Mouse (Mus musculus) MEL (cell line): ENCODE data around the gene Schip1. TPM values are rescaled to one million over a fixed set of nuclear protein-coding genes. Genes with fewer than 3 reads are reported as not detected.

ENCODE experiments used
- DNase-seq: peaks from one replicate; pipeline ENCODE4 v3.0.0; 2011; ENCODE audit warnings: low read depth, low spot score
- H3K27ac ChIP-seq: 2 replicates; pipeline ENCODE4 v1.5.1; 2012; ENCODE audit warnings: low read depth, mild to moderate bottlenecking, control low read depth, low read length, moderate library complexity; ENCODE audit not compliant: control insufficient read depth
- H3K27me3 ChIP-seq, 2 experiments: fragments of 150-350 bp in 1 of 2; sonication (generic) in 1 of 2; 2 replicates each; pipeline ENCODE4 v1.6.1; 2012; ENCODE audit warnings: low read length in 2 of 2, mild to moderate bottlenecking in 2 of 2, improper control_type of control experiment in 1 of 2, moderate library complexity in 1 of 2; ENCODE audit not compliant: insufficient read depth in 2 of 2, control insufficient read depth in 1 of 2
- H3K36me3 ChIP-seq, 2 experiments: 2 replicates each; pipeline ENCODE4 v1.6.1; 2012 to 2014; ENCODE audit warnings: low read length in 2 of 2, improper control_type of control experiment in 1 of 2, inconsistent platforms in 1 of 2, mild to moderate bottlenecking in 1 of 2; ENCODE audit not compliant: insufficient read depth in 2 of 2, control insufficient read depth in 1 of 2
- H3K4me1 ChIP-seq, 2 experiments: fragments of 150-350 bp in 1 of 2; sonication (generic) in 1 of 2; 2 replicates each; pipeline ENCODE4 v1.6.1; 2012; ENCODE audit warnings: low read length in 2 of 2, improper control_type of control experiment in 1 of 2, mild to moderate bottlenecking in 1 of 2; ENCODE audit not compliant: insufficient read depth in 2 of 2, control insufficient read depth in 1 of 2
- H3K4me3 ChIP-seq, 2 experiments: fragments of 150-350 bp in 1 of 2; sonication (generic) in 1 of 2; 2 replicates each; pipeline ENCODE4 v1.5.1; 2012; ENCODE audit warnings: low read depth in 2 of 2, low read length in 2 of 2, mild to moderate bottlenecking in 2 of 2, moderate library complexity in 2 of 2, control low read depth in 1 of 2, improper control_type of control experiment in 1 of 2; ENCODE audit not compliant: control insufficient read depth in 1 of 2, insufficient read depth in 1 of 2
- H3K79me2 ChIP-seq: 2 replicates; pipeline ENCODE4 v1.6.1; 2012; ENCODE audit warnings: mild to moderate bottlenecking, low read length, moderate library complexity; ENCODE audit not compliant: control insufficient read depth, poor library complexity, insufficient read depth
- H3K9ac ChIP-seq: 2 replicates; pipeline ENCODE4 v1.6.1; 2012; ENCODE audit warnings: low read depth, mild to moderate bottlenecking, control low read depth, low read length, moderate library complexity; ENCODE audit not compliant: control insufficient read depth, poor library complexity, severe bottlenecking
- H3K9me3 ChIP-seq: fragments of 150-350 bp; sonication (generic); replicated peaks from 2 replicates; pipeline ENCODE4 v1.6.1; 2012; ENCODE audit warnings: mild to moderate bottlenecking, low read length, improper control_type of control experiment, moderate library complexity; ENCODE audit not compliant: insufficient read depth
- BHLHE40 ChIP-seq: IDR thresholded peaks from 2 replicates; pipeline ENCODE4 v1.6.1; 2012; ENCODE audit warnings: low read depth, mild to moderate bottlenecking, inconsistent platforms, low read length, improper control_type of control experiment, borderline replicate concordance
- CHD1 ChIP-seq: IDR thresholded peaks from 2 replicates; pipeline ENCODE4 v1.6.1; 2012; ENCODE audit warnings: low read depth, mild to moderate bottlenecking, inconsistent platforms, low read length, improper control_type of control experiment
- CHD2 ChIP-seq: IDR thresholded peaks from 2 replicates; pipeline ENCODE4 v1.6.1; 2011; ENCODE audit warnings: low read length, improper control_type of control experiment
- CTCF ChIP-seq, 3 experiments: IDR thresholded peaks in 2 of 3; conservative IDR thresholded peaks in 1 of 3; 2 replicates each; pipeline ENCODE4 v1.5.1; 2011 to 2012; ENCODE audit warnings: low read length in 3 of 3, low read depth in 2 of 3, mild to moderate bottlenecking in 2 of 3, improper control_type of control experiment in 1 of 3, inconsistent platforms in 1 of 3, mixed read lengths in 1 of 3, moderate library complexity in 1 of 3; ENCODE audit not compliant: control insufficient read depth in 1 of 3, insufficient read depth in 1 of 3, poor library complexity in 1 of 3, severe bottlenecking in 1 of 3
- E2F4 ChIP-seq: IDR thresholded peaks from 2 replicates; pipeline ENCODE4 v1.6.1; 2011; ENCODE audit warnings: low read depth, low read length, improper control_type of control experiment, borderline replicate concordance
- EP300 ChIP-seq, 2 experiments: IDR thresholded peaks; 2 replicates each; pipeline ENCODE4 v1.6.1; 2011; ENCODE audit warnings: improper control_type of control experiment in 2 of 2, low read length in 2 of 2, low read depth in 1 of 2, mild to moderate bottlenecking in 1 of 2
- ETS1 ChIP-seq: IDR thresholded peaks from 2 replicates; pipeline ENCODE4 v1.6.1; 2012; ENCODE audit warnings: low read depth, mild to moderate bottlenecking, inconsistent platforms, low read length, improper control_type of control experiment, moderate library complexity
- GATA1 ChIP-seq: IDR thresholded peaks from 2 replicates; pipeline ENCODE4 v1.6.1; 2011; ENCODE audit warnings: low read depth, low read length, improper control_type of control experiment
- HCFC1 ChIP-seq: IDR thresholded peaks from 2 replicates; pipeline ENCODE4 v1.6.1; 2012; ENCODE audit warnings: low read depth, mild to moderate bottlenecking, inconsistent platforms, low read length, improper control_type of control experiment, moderate library complexity
- KAT2A ChIP-seq: conservative IDR thresholded peaks from 2 replicates; pipeline ENCODE4 v1.6.1; 2012; ENCODE audit warnings: low read depth, low read length, improper control_type of control experiment, inconsistent platforms
- MAFK ChIP-seq: IDR thresholded peaks from 2 replicates; pipeline ENCODE4 v1.6.1; 2011; ENCODE audit warnings: low read depth, mild to moderate bottlenecking, low read length, improper control_type of control experiment, borderline replicate concordance
- MAX ChIP-seq: IDR thresholded peaks from 2 replicates; pipeline ENCODE4 v1.6.1; 2011; ENCODE audit warnings: low read length, improper control_type of control experiment
- MEF2A ChIP-seq: IDR thresholded peaks from 2 replicates; pipeline ENCODE4 v1.6.1; 2014; ENCODE audit warnings: low read depth, mild to moderate bottlenecking, inconsistent platforms, low read length, improper control_type of control experiment; ENCODE audit not compliant: poor library complexity, insufficient replicate concordance, severe bottlenecking; ENCODE audit errors: extremely low read depth
- MYC ChIP-seq: IDR thresholded peaks from 2 replicates; pipeline ENCODE4 v1.6.1; 2011; ENCODE audit warnings: low read depth, mild to moderate bottlenecking, low read length, improper control_type of control experiment, moderate library complexity
- NELFE ChIP-seq: IDR thresholded peaks from 2 replicates; pipeline ENCODE4 v1.6.1; 2011; ENCODE audit warnings: low read depth, low read length, improper control_type of control experiment
- NRF1 ChIP-seq: IDR thresholded peaks from 2 replicates; pipeline ENCODE4 v1.6.1; 2014; ENCODE audit warnings: low read depth, mild to moderate bottlenecking, inconsistent platforms, low read length, improper control_type of control experiment, moderate library complexity; ENCODE audit not compliant: poor library complexity, insufficient read depth, severe bottlenecking
- POLR2AphosphoS2 ChIP-seq: IDR thresholded peaks from 2 replicates; pipeline ENCODE4 v1.6.1; 2011; ENCODE audit warnings: low read length, improper control_type of control experiment
- POLR2AphosphoS5 ChIP-seq: IDR thresholded peaks from 2 replicates; pipeline ENCODE4 v1.6.1; 2012; ENCODE audit warnings: low read depth, borderline replicate concordance, mild to moderate bottlenecking, inconsistent platforms, low read length, moderate library complexity, mixed read lengths
- RCOR1 ChIP-seq: IDR thresholded peaks from 2 replicates; pipeline ENCODE4 v1.6.1; 2012; ENCODE audit warnings: low read depth, mild to moderate bottlenecking, inconsistent platforms, low read length, improper control_type of control experiment
- SMC3 ChIP-seq: IDR thresholded peaks from 2 replicates; pipeline ENCODE4 v1.6.1; 2011; ENCODE audit warnings: low read depth, low read length, improper control_type of control experiment
- TAL1 ChIP-seq: IDR thresholded peaks from 2 replicates; pipeline ENCODE4 v1.6.1; 2012; ENCODE audit warnings: mild to moderate bottlenecking, inconsistent platforms, low read length, moderate library complexity, mixed read lengths
- TBP ChIP-seq: IDR thresholded peaks from 2 replicates; pipeline ENCODE4 v1.8.0; 2011; ENCODE audit warnings: low read depth, low read length, improper control_type of control experiment
- TCF12 ChIP-seq: IDR thresholded peaks from 2 replicates; pipeline ENCODE4 v1.6.1; 2014; ENCODE audit warnings: low read depth, mild to moderate bottlenecking, inconsistent platforms, low read length, improper control_type of control experiment, moderate library complexity
- USF1 ChIP-seq: IDR thresholded peaks from 2 replicates; pipeline ENCODE4 v1.6.1; 2014; ENCODE audit warnings: low read depth, mild to moderate bottlenecking, inconsistent platforms, low read length, improper control_type of control experiment, moderate library complexity
- USF2 ChIP-seq, 2 experiments: IDR thresholded peaks; 2 replicates each; pipeline ENCODE4 v1.6.1; 2011 to 2012; ENCODE audit warnings: improper control_type of control experiment in 2 of 2, low read length in 2 of 2, borderline replicate concordance in 1 of 2, inconsistent platforms in 1 of 2, low read depth in 1 of 2, mild to moderate bottlenecking in 1 of 2; ENCODE audit not compliant: insufficient read depth in 1 of 2
- ZKSCAN1 ChIP-seq: IDR thresholded peaks from 2 replicates; pipeline ENCODE4 v1.6.1; 2012; ENCODE audit warnings: low read depth, mild to moderate bottlenecking, inconsistent platforms, low read length, improper control_type of control experiment, moderate library complexity
- ZMIZ1 ChIP-seq: IDR thresholded peaks from 2 replicates; pipeline ENCODE4 v1.6.1; 2012; ENCODE audit warnings: low read depth, mild to moderate bottlenecking, inconsistent platforms, low read length, improper control_type of control experiment, moderate library complexity
- ZNF384 ChIP-seq: IDR thresholded peaks from 2 replicates; pipeline ENCODE4 v1.6.1; 2012; ENCODE audit warnings: low read depth, mild to moderate bottlenecking, inconsistent platforms, low read length, improper control_type of control experiment
- polyA plus RNA-seq, 2 experiments: library from polyadenylated mRNA; stranded (reverse) in 1 of 2; unstranded in 1 of 2; fragments of >175 nt in 1 of 2; fragments of >200 nt in 1 of 2; gene quantifications; 2 replicates each; pipeline versions ENCODE4 v1.2.1 to v1.2.4; 2012; ENCODE audit warnings: low replicate concordance in 2 of 2, low read depth in 1 of 2; ENCODE audit not compliant: insufficient read length in 2 of 2, insufficient read depth in 1 of 2, missing spikeins in 1 of 2
- total RNA-seq: library from RNA; depleted of rRNA; stranded (reverse); fragments of 300-350 nt; gene quantifications from 2 replicates; pipeline ENCODE4 v1.2.3, GENCODE M21; 2012

The Schip1 gene
- total and polyA plus RNA-seq, 3 experiments, result 10.1 to 12.4 TPM; not detected in 1

DNA sequence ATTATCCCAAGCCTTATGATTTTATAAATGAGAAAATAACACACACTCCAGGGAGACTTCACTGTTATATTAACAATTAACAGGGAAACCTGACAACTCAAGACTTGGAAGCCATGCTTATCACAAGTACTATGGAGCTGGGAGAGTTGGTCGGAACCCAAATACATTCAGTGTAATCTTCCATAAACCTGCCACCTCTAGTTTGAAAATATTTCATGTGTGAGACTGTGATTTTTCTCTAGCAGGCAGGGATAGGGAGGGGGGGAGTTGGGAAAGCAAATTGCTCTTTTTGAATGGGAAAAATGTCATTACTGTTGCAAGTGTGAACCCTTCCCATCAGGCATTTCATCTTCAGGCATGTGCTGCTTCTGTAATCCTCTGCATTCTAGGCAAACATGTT lies 132.3 kb downstream of the Schip1 start:
- no peaks in the 10 kb centered on the region for H3K27me3 ChIP-seq
- H3K36me3 ChIP-seq, result no peaks in the 10 kb centered on the region
- H3K27ac ChIP-seq, result no peak overlapping the region
- H3K4me1 ChIP-seq, result no peaks in the 10 kb centered on the region
- no peaks in the 10 kb centered on the region for H3K79me2 ChIP-seq
- H3K9me3 ChIP-seq, result no peaks in the 10 kb centered on the region
- TF ChIP-seq POLR2AphosphoS2 (no peak), TAL1 (no peak), ZMIZ1 (no peak), NELFE (no peak), CHD1 (no peak), MAX (no peak), USF1 (no peak), MAFK (no peak), NRF1 (no peak), USF2 (IDR thresholded peaks at IDR 0.05; ENCODE audit: borderline replicate concordance in 1 of 2, insufficient read depth in 1 of 2, low read depth in 1 of 2, low read length in 2 of 2) (no peak), GATA1 (no peak), MYC (no peak), ZKSCAN1 (no peak), POLR2AphosphoS5 (no peak), ZNF384 (no peak), SMC3 (no peak), KAT2A (no peak), CHD2 (no peak), MEF2A (no peak), CTCF (IDR thresholded peaks at IDR 0.05 in 2 of 3, conservative IDR thresholded peaks at IDR 0.05 in 1 of 3; ENCODE audit: control insufficient read depth in 1 of 3, insufficient read depth in 1 of 3, low read depth in 2 of 3, low read length in 3 of 3, poor library complexity in 1 of 3, severe bottlenecking in 1 of 3) (no peak)
- H3K9ac ChIP-seq, result no peak overlapping the region
- no peak for DNase-seq
- no peak overlapping the region for H3K4me3 ChIP-seq

DNA sequence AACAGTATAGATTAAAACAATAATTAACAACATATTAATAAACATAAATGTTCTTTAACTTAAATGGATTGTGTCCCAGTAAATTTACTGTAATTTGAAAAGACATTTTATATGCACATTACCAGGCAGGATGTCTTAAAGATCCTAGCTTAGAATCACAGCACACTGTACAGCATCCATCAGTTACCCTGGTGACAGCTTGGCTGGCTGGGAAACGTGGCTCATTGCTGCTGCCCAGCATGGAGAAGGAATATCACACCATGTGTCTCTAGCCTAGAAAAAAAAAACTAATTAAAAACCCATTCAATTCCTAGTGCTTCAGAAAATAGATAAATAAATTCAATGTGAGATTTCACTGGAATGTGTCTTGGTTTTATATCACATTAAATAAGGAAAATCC lies 136.6 kb downstream of the Schip1 start:
- Histone ChIP-seq H3K4me3 (no peak overlapping the region), H3K9me3 (no peaks in the 10 kb centered on the region), H3K9ac (no peak overlapping the region), H3K27ac (no peak overlapping the region), H3K27me3 (no peaks in the 10 kb centered on the region), H3K79me2 (no peaks in the 10 kb centered on the region), H3K4me1 (no peaks in the 10 kb centered on the region), H3K36me3 (no peaks in the 10 kb centered on the region)
- TF ChIP-seq TBP, result no peak
- TF ChIP-seq ZNF384, result no peak
- TF ChIP-seq ETS1, result no peak
- no peak for TF ChIP-seq NRF1
- TF ChIP-seq MAFK, result no peak
- no peak for TF ChIP-seq RCOR1
- no peak for TF ChIP-seq USF1
- no peak for TF ChIP-seq MEF2A
- no peak for TF ChIP-seq E2F4
- no peak for TF ChIP-seq POLR2AphosphoS2
- no peak for TF ChIP-seq TCF12
- no peak for TF ChIP-seq CTCF (IDR thresholded peaks at IDR 0.05 in 2 of 3, conservative IDR thresholded peaks at IDR 0.05 in 1 of 3; ENCODE audit: control insufficient read depth in 1 of 3, insufficient read depth in 1 of 3, low read depth in 2 of 3, low read length in 3 of 3, poor library complexity in 1 of 3, severe bottlenecking in 1 of 3)
- TF ChIP-seq BHLHE40, result no peak
- no peak for TF ChIP-seq HCFC1
- no peak for TF ChIP-seq EP300 (IDR thresholded peaks at IDR 0.05; ENCODE audit: low read depth in 1 of 2, low read length in 2 of 2)
- no peak for TF ChIP-seq TAL1
- DNase-seq, result no peak
